Mouse (Mus musculus) left cerebral cortex, postnatal 25 days (tissue): ENCODE measurements around the gene Wdr19. TPM values are rescaled to one million over a fixed set of nuclear protein-coding genes. Genes with fewer than 3 reads are reported as not detected.

Source experiments
- DNase-seq, 2 experiments: peaks; one replicate each; pipeline ENCODE4 v3.0.0; 2022; ENCODE audit warnings: low spot score in 2 of 2, mixed read lengths in 1 of 2
- intact Hi-C: fragments of 180-260 bp; cut with DNase I; formaldehyde crosslinking; loops from one replicate; pipeline ENCODE4 v1.15.1; 2025
- total RNA-seq, 2 experiments: library from RNA; stranded (reverse); gene quantifications; 2 replicates each; pipeline ENCODE4 v1.2.3; 2021

Gene Wdr19
- 10 to 100 TPM; 15.9 to 19.7 TPM for total RNA-seq

DNA sequence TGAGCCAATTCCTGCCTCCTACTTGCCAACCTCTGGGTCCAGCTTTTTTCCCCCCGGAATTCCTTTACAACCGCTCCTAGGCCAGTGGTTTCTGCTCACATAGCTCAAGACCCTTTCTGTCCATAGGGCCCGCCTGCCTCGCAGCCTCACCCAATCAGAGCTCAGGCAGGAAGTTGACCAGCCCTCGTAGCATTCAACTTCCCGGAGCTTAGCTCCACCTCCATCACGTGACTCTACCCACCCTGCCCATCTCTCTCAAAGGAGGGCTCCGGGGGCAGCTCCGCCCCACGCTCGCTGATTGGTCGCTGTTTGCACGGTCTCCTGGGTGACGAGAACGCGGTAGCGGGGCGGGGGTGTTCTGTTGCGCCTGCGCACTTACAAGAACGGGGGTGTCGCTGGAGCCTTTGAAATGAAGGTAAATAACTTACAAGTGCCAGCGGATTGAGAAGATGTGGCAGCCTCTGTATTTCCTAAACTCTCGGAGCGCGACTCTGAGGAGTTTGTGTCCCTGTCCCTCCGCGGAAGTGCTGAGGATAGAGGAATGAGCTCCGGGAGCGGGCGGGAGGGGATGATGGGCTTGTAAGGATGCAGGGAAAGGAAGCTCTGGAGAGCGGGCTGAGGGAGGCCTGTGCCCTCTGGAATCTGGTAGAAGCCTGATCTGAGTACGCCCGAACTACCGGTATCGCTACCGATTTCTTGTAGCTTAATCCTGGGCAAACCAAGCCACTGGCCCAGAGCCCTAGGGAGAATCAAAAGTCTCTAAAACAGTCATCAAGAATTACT is at the start of gene Wdr19:
Gene Wdr19 (plus strand): TSS at position 351 of the 783 bp plus-strand sequence.
- peak; percentile 98 to 100 for DNase-seq
- intact Hi-C loops: loop anchor here (5.0 kb wide), 1 partner anchor 177 kb away; no protein-coding TSS in a partner anchor

DNA sequence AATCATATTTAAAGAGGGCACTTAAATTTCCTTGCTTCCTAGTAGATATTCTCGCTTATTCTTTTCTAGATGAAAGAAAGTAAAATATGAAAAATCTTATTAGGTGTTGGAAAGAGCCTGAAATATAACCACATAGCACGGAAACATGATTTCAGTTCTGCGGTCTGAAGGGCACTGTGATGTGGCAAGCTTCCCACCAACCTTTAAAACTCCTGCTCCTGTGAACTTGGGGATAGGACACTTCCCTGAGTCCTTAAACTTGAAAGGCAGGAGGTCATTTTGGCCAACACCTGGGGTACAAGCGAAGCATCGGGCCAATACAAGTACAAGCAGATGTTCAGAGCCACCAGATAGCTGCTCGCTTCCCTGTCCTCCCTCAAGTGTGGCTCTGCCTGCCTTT is 49.8 kb upstream of the Wdr19 start:
- intact Hi-C loops: no loop called here
- DNase-seq: no peak

DNA sequence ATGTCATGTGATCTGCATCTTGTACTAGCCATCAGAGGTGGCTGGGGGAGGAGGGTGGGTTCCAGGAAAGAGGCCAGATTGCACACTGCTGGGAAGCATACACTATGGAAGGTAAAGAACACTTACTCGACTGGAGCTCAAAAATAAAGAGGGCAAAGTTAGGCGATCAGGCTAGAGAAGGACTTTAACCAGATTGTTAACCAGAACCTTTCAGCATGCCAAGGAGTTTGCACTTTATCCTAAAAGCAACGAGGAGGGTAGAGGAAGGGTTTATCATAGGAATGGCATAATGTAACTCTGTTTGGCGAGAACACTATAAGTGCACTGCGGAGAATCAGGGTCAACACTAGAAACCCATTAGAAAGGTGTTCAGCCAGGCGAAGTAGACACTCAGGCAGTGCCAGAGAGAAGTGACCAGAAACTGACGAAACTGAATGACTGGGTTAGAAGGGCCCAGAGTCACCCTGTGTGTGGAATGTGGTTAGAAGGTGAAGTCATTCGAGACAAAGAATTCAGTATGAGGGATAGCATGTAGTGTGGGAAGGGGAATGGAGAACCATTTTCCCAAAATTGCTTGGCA is 49.0 kb upstream of the Wdr19 start:
- DNase-seq: no peak
- intact Hi-C loops: no loop called here

DNA sequence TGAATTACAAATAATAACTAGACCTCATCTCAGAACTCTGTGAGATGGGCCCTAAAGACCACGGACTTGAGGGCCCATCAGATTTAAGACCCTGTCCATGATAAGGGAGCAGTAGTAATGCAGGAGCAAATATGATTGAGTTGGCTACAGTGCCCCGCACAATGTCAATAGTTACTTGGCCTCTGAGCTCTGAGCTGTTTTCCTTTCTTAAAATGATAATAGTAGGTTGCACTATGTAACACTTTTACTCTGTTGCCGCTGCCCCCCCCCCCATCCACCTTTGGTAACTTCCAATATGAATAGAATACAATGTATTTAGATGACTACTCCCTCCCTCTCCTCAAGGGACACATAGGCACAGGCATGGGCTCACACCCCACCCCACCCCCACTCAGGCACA is 48.2 kb upstream of the Wdr19 start:
- no peak for DNase-seq
- intact Hi-C loops: no loop called here

DNA sequence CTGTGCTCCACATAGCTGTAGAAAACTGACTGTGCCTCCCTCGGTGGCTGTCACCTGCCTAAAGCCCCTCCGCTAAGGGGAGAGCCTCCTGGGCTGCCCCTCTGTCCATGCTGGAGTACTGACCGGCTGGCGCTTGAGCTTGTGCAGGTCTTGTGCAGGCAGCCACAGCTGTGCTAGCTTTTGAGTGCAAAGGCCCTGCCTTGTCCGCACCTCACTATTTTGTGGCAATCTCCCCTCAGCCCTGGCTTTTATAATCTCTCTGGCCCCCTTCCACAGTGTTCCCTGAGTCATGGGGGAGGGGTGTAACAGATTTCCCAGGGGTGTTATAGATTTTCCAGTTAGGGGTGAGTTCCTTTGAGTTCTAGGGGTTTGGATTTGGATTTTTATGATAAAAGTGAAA is 47.7 kb upstream of the Wdr19 start:
- DNase-seq: no peak
- intact Hi-C loops: no loop called here

DNA sequence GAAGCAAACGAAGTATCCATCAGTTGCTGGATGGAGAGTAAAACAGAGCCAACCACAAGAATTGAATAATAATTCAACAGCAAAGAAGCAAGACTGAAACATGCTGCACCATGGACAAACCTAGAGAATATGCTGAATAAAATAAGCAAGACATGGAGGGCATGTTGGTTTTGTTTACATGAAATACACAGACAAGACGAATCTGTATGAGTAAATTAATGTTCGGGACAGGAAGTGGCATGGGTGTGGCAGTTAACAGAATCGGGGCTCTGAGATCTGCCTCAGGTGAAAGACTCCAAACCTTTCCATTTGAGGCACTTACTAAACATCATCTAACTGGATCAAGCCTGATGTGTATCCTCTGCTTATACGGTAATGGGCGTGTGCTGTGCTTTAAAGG is 45.2 kb upstream of the Wdr19 start:
- no peak for DNase-seq
- intact Hi-C loops: no loop called here

DNA sequence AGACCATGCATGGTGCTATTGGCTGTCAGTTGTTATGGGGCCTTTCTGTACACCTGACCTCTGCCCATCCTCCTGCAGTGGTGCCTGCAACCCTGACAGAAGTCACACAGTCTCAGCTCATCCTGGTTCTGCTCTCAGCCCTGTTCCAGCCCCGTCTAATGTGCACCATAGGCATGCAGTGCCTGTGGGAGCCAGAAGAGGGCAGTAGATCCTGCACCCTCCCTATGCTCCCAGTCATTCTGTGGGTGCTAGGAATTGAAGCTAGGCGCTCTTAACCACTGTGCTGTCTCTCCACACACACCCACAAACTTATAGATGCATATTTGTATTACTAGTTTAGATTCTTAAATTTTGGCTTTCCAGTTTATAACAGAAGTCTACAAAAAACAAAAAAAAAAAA is 42.6 kb upstream of the Wdr19 start:
- intact Hi-C loops: no loop called here

DNA sequence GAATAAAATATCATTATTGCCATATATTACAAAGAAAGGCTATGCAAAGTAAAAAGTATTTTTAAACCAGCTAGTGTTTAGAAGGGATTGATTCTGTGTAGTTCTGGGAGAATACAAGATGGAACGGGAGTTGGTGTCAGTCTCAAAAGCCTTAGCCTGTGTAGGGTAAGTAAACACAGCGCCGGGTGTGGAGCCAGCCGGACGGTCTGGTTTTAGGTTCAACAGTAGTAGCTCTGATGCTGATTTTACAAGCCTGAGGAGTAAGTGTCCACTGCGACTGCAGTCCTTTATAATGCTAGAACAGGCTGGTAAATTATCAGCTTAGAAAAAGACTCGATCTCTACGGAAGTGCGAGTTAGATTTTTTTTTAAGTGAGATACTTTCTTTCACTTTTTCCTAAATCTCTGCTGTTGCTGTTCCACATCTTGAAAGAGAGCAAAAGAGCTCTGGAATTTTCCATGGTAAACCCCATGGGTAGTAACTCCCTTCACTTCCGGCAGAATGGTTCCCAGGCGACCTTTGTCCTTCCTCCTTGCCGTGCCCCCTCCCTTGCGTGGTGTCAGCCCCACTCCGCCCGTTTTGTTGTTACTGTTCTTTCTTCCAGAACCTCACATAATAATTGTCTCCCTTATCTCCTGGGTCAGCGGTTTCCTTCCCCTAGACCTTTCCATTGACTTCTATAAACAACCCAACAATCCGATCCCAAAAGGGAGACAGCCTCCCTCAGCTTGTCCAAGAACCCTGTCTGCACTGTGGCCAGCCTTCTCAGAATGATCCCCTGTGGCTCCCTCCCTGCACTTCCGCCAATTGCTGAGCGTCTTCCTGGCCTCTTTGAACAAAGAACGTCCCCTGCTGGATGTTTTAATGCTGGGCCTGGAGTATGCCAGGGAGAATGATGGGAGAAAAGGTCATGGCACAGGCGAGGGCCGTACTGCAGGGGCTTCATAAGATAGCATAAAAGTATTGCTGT is 41.8 kb upstream of the Wdr19 start:
- intact Hi-C loops: no loop called here
- no peak for DNase-seq

More for the DNA sequence above, 42.6 kb upstream of the Wdr19 start:
- no peak for DNase-seq

DNA sequence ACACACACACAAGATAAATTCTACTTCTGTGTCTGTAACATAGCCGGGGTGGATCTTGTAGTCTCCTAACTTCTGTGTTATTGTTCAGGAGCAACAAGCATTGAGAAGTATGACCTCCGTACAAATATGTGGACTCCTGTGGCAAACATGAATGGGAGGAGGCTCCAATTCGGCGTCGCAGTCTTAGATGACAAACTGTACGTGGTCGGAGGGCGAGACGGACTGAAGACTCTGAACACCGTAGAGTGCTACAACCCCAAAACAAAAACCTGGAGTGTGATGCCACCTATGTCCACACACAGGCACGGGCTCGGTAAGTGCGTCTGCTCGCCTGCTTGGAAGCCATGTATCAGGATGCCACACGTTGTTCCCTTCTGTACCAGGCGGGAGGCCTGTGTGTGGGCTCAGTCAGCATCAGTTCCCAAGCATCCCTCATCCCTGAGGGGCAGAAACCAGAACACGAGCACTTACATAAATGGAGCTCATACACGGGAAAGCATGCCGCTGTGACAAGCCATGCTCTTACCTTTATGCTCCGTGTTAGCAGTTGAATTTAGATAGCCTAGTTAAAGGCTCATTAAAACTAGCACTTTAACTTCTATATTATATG is 40.7 kb upstream of the Wdr19 start:
- DNase-seq: peak in 1 of 2 experiments; percentile 47
- intact Hi-C loops: no loop called here

DNA sequence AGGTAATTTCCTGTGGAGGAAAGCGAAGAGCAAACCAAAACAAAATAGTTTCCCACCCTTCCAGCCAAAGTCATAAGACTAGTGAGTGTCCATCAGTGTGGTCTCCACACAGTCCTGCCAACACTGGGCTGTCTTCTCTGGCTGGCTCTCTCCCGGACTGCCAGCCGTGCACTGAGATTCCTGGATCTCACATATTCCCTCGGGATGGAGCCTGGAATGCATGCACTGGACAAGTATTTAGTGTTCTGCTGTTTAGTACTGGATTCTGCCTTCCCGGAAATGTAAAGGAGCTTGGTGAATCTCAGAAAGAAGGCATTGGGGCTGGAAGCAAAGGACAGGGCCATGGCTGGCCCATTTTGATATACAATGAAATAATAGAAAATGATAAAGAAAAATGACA is 36.5 kb upstream of the Wdr19 start:
- intact Hi-C loops: no loop called here
- no peak for DNase-seq

DNA sequence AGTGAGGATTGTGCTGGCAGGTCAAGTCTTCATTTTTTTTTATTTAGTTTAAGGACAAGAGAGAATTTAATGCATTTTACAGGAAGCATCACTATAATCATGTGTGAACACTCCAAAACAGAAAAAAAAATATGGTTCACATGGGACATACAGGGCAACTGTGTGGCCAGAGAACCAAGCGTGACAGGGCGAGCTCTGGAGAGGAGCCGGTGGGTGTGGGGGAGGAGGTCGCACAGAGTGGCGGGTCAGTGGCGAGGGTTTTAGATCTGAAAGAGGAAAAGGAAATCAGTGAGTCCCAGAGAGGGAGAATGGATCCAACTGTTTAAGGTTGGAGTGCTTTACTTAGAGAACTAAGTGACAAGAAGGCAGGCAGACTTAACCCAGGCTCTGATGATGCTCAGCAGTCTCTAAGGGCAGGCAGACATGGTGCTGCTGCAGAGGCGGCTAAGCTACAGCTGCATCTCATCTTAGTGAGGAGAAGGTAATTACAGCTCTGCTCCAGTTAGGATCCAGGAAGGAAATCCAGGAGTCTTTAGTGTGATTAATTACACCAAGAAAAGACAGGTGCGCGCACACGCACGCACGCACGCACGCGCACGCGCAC is 35.9 kb upstream of the Wdr19 start:
- intact Hi-C loops: no loop called here
- DNase-seq: no peak

DNA sequence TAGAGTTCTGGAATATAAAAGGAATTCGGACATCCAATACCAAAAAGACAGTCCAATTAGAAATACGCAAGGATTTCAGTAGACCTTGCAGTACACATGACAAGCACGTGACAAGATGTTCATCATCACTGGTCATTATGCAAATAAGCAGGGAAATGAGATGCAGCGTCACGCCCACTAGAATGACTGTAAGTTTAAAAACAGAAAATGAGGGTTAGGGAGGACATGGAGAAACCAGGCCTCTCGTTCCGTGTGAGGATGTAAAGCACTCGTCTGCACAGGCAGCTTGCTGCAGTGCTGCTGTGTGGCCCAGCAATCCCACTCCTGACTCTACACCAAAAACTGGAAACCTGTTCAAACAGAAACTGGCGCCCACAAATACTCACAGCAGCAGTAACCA is 29.3 kb upstream of the Wdr19 start:
- intact Hi-C loops: no loop called here
- DNase-seq: peak in 1 of 2 experiments; percentile 51

DNA sequence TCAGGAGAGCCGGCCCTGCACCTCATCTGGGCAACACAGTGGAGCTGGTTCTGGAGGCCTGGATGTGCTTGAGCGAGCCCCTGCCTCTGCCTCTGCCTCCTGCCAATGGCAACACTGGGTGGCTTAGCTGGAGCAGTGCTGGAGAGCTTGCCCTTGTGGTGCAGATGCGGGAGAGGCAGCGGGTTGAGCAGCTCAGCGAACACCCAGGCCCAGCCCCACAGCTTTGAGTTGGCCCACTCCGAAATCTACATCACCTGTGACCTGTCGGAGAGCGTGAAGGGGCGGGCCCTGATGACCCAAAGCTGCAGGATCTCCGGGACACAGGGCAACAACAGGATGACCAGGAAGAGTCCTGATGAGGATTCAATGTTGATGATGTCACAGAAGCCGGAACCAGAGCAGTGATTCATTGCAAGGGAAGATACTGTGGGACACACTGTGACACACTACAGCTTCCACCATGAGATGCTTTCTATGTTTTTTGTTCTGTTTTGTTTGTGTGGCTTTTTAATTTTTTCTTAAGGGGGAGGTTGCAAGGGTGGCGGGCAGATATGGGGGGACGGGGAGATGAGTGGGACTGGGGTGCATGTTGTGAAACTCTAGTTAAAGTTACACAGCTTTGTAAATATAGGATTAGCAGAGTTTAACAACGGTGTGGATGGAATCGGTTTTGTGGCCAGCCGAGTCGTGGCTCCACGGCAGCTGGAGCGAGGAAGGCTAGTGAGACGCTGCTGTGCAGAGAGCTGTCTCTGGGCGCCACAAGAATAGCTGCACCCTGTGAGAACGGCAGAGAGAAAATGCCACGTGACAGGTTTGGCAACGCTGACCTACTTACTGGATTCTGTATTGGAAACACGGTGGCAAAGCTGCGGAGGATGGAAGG is 24.2 kb upstream of the Wdr19 start:
- DNase-seq: peak; percentile 79 to 93
- intact Hi-C loops: no loop called here

DNA sequence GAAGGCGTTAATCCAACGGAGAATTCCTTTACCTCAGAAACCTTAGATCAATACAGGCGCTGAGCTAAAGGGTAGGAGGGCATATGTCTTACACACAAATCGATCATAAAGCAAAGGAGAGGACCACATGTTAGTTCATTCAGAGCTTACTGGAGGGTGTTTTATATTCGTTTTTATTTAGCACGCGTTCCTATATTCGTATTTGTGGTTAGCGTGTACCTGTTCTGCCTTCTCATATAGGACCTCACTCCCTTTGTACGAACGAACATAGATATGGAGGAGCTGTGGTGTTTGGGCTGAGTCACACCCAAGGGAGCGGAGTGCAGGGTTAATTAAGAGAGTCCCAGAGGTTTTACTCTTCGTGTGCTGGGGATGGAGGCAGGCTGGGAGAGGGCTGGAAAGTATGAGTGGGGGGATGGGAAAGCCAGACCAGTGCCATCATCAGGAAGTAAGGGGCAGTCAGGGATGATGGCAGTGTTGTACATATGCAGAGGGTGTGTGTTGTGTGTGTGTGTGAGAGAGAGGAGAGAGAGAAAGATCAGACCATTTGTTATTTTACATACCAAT is 23.5 kb upstream of the Wdr19 start:
- peak in 1 of 2 experiments; percentile 32 for DNase-seq

DNA sequence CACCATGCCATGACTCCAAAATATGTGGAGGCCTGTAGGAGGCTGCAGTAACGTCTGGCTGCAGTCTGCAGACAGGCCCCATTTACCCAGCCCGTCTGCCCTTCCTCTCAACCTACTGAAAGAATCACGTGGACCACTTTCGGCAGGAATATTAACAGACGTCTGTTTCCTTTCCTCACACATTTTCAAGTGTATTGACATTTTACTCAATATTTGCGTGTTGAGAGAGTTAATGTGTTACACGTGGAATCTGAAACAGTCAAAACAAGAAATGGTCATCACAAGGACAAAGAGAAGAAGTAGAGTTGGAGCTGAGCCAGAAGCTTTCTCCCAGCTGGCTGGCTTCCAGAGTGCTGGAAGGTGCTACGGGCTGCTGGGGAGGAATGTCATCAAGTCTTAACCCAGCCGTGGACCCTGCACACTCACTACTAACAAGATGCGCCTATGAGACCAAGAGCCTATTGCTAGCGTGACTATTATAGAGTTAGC is 22.4 kb upstream of the Wdr19 start:
- intact Hi-C loops: loop anchor here (2.0 kb wide), 1 partner anchor 14 kb away; no protein-coding TSS in a partner anchor
- no peak for DNase-seq

More for the DNA sequence above, 23.5 kb upstream of the Wdr19 start:
- intact Hi-C loops: loop anchor here (2.0 kb wide), 1 partner anchor 15 kb away; no protein-coding TSS in a partner anchor

DNA sequence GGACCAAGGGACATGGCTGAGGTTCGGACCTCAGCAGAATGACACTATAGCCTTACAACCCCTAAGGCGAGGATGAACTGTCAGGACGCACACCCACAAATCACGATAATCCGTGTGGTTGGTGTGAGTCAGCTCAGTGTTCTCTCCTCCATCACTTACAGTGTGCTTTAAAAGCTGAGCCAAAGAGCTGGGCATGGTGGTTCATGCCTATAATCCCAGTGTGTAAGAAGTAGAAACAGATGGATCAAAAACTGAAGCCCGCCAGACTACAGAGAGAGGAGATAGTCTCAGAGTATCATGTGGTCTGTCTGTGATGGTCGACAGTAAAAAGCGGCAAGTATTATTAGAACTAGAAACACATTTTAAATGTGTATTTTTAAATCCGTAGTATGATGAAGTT is 21.0 kb upstream of the Wdr19 start:
- DNase-seq: peak in 1 of 2 experiments; percentile 44
- intact Hi-C loops: no loop called here

DNA sequence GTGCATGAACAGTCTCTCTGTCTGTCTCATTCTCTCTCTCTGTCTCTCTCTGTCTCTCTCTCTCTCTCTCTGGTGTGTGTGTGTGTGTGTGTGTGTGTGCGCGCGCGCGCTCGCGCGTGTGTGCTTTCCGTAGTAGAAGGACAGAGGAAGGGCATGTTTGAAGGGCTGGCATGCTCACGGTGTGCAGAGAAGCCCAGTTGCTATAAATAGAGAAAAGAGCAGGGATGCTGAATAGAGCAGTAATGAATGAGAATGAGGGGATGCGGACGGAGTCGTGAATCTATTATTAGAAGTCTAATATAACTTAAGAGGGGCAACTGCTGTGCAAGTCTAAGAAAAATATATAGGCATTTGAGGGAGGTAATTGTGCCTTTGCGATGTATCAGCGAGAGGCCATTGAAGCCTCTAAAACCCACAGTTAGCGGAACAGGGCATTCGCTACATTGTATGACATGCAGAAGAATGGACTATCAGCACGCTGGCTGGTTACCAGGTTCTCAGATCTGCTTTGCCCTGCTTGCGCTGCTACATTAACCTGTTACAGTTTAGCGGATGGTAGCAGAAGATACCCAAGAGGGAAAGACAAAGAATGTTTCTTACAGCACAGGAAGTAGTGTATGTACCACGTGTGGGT is 18.2 kb upstream of the Wdr19 start:
- no peak for DNase-seq
- intact Hi-C loops: no loop called here
